Mouse (Mus musculus) liver, postnatal 0 days (tissue): ENCODE measurements around the gene Hikeshi. TPM values are rescaled to one million over a fixed set of nuclear protein-coding genes. Genes with fewer than 3 reads are reported as not detected.
A peak's percentile ranks its signal among the peaks of the same experiment; 100 is the strongest.

ENCODE experiments used
- ATAC-seq: fragments of 200-750 bp; cut with Nextera tagmentation; 2 replicates; pipeline ENCODE4 v1.8.0; 2017; ENCODE audit warnings: mild to moderate bottlenecking, moderate library complexity
- DNase-seq: peaks from one replicate; pipeline ENCODE4 v3.0.0-alpha.2; 2016
- H3K27ac ChIP-seq: fragments of 300-500 bp; sonication (generic); 2 replicates; pipeline ENCODE4 v1.5.1; 2014; ENCODE audit warnings: antibody characterized with exemption, moderate library complexity, mild to moderate bottlenecking, low read depth
- H3K27me3 ChIP-seq: fragments of 300-500 bp; sonication (generic); 2 replicates; pipeline ENCODE4 v1.6.1; 2014; ENCODE audit warnings: low read length, control low read depth, mixed read lengths; ENCODE audit not compliant: insufficient read depth
- H3K36me3 ChIP-seq: fragments of 300-500 bp; sonication (generic); replicated peaks from 2 replicates; pipeline ENCODE4 v1.6.1; 2014; ENCODE audit warnings: mild to moderate bottlenecking, control low read depth, low read length, moderate library complexity, mixed read lengths; ENCODE audit not compliant: insufficient read depth
- H3K4me1 ChIP-seq: fragments of 300-500 bp; sonication (generic); 2 replicates; pipeline ENCODE4 v1.6.1; 2014; ENCODE audit warnings: antibody characterized with exemption, mild to moderate bottlenecking, control low read depth; ENCODE audit not compliant: insufficient read depth
- H3K4me2 ChIP-seq: fragments of 300-500 bp; sonication (generic); 2 replicates; pipeline ENCODE4 v1.6.1; 2014; ENCODE audit warnings: low read depth, mild to moderate bottlenecking, low read length, moderate library complexity, mixed read lengths
- H3K4me3 ChIP-seq: fragments of 300-500 bp; sonication (generic); 2 replicates; pipeline ENCODE4 v1.5.1; 2014; ENCODE audit warnings: low read depth, low read length
- H3K9ac ChIP-seq: fragments of 300-500 bp; sonication (generic); replicated peaks from 2 replicates; pipeline ENCODE4 v1.6.1; 2014; ENCODE audit warnings: mild to moderate bottlenecking, moderate library complexity
- H3K9me3 ChIP-seq: fragments of 300-500 bp; sonication (generic); 2 replicates; pipeline ENCODE4 v1.6.1; 2016; ENCODE audit warnings: mild to moderate bottlenecking, control low read depth, low read length, mixed read lengths
- CTCF ChIP-seq: sonication (generic); IDR thresholded peaks from 2 replicates; pipeline ENCODE4 v1.5.1; 2016; ENCODE audit warnings: antibody characterized with exemption, low read depth
- EP300 ChIP-seq: IDR thresholded peaks from 2 replicates; pipeline ENCODE4 v1.6.1; 2016; ENCODE audit warnings: antibody characterized with exemption, low read depth, mild to moderate bottlenecking
- WGBS: fragments of 180-500 bp; shearing (Covaris S2); extraction: QIAGEN DNeasy Blood & Tissue Kit; methylation state at CpG from one replicate; pipeline ENCODE4 v1.1.7; 2014; ENCODE audit not compliant: insufficient replicate concordance; 5-methylcytosine and 5-hydroxymethylcytosine counted together
- polyA plus RNA-seq: library from polyadenylated mRNA; unstranded; fragments of >200 nt; fragmentation: Nextera tagmentation; extraction: Ambion mirVana; gene quantifications from 2 replicates; pipeline ENCODE4 v1.2.1, GENCODE M21; 2015

Hikeshi gene
- polyA plus RNA-seq, 1 experiment from 2014 or later = 41.3 TPM

- ATAC-seq = peak; percentile 90
Observed at GRCm38 (mm10) chr7:89963135-89963534, 22.1 kb upstream of the Hikeshi start.

GRCm38 (mm10) chr7:89957300-89957699 lies 16.3 kb upstream of the Hikeshi start:
- DNase-seq = no peak
- ATAC-seq = no peak
- 47% methylated on average over 5 of the region's 5 CpGs for WGBS
- no peak overlapping the region for H3K9ac ChIP-seq
- H3K4me1 ChIP-seq = no peaks in the 10 kb centered on the region
- H3K27me3 ChIP-seq = no peaks in the 10 kb centered on the region
- H3K9me3 ChIP-seq = no peaks in the 10 kb centered on the region
- no peak overlapping the region for H3K27ac ChIP-seq
- peaks cover 59% of the 10 kb centered on the region for H3K36me3 ChIP-seq
- no peak overlapping the region for H3K4me2 ChIP-seq
- no peak overlapping the region for H3K4me3 ChIP-seq
- no peak for TF ChIP-seq EP300
- TF ChIP-seq CTCF = no peak

More at GRCm38 (mm10) chr7:89963135-89963534, 22.1 kb upstream of the Hikeshi start:
- DNase-seq = no peak
- H3K36me3 ChIP-seq = peaks cover 57% of the 10 kb centered on the region
- TF ChIP-seq CTCF (no peak), EP300 (peak; percentile 71; the same call in 1 of the 2 replicates)
- H3K4me1 ChIP-seq = no peaks in the 10 kb centered on the region; the same call in 1 of the 2 replicates
- no peaks in the 10 kb centered on the region for H3K27me3 ChIP-seq
- no peak overlapping the region for H3K4me3 ChIP-seq
- no peak overlapping the region for H3K27ac ChIP-seq
- H3K4me2 ChIP-seq = no peak overlapping the region
- H3K9ac ChIP-seq = no peak overlapping the region
- H3K9me3 ChIP-seq = no peaks in the 10 kb centered on the region

- DNase-seq (no peak), ATAC-seq (no peak)
- Histone ChIP-seq H3K27ac (no peak overlapping the region), H3K4me1 (no peaks in the 10 kb centered on the region), H3K4me3 (no peak overlapping the region), H3K4me2 (no peak overlapping the region), H3K36me3 (peaks cover 39% of the 10 kb centered on the region), H3K27me3 (no peaks in the 10 kb centered on the region), H3K9ac (no peak overlapping the region), H3K9me3 (no peaks in the 10 kb centered on the region)
- TF ChIP-seq CTCF (no peak), EP300 (no peak)
- 79% methylated on average over 5 of the region's 5 CpGs for WGBS
Observed at GRCm38 (mm10) chr7:89954261-89954660, 13.3 kb upstream of the Hikeshi start.

- Histone ChIP-seq H3K27me3 (no peaks in the 10 kb centered on the region), H3K4me2 (no peak overlapping the region), H3K9ac (no peak overlapping the region), H3K9me3 (no peaks in the 10 kb centered on the region), H3K4me3 (no peak overlapping the region), H3K27ac (no peak overlapping the region), H3K36me3 (peaks cover 7% of the 10 kb centered on the region), H3K4me1 (no peaks in the 10 kb centered on the region)
- DNase-seq = no peak
- 41% methylated on average over 4 of the region's 4 CpGs for WGBS
- no peak for ATAC-seq
- no peak for TF ChIP-seq EP300
- no peak for TF ChIP-seq CTCF
Observed at GRCm38 (mm10) chr7:89949403-89949802, 8.4 kb upstream of the Hikeshi start.

- TF ChIP-seq EP300 (no peak), CTCF (no peak)
- no peak overlapping the region for H3K4me3 ChIP-seq
- H3K4me1 ChIP-seq = no peaks in the 10 kb centered on the region
- ATAC-seq (no peak), DNase-seq (no peak)
- no peak overlapping the region for H3K27ac ChIP-seq
- H3K9ac ChIP-seq = no peak overlapping the region
- H3K27me3 ChIP-seq = no peaks in the 10 kb centered on the region
- H3K36me3 ChIP-seq = no peaks in the 10 kb centered on the region
- no peaks in the 10 kb centered on the region for H3K9me3 ChIP-seq
- WGBS = 75% methylated on average over 7 of the region's 7 CpGs
- H3K4me2 ChIP-seq = no peak overlapping the region
Observed at GRCm38 (mm10) chr7:89948026-89948425, 7.0 kb upstream of the Hikeshi start.

GRCm38 (mm10) chr7:89939497-89940353 lies 1.3 kb downstream of the Hikeshi start:
- Histone ChIP-seq H3K36me3 (no peaks in the 10 kb centered on the region; the same call in 1 of the 2 replicates), H3K4me1 (peaks cover 10% of the 10 kb centered on the region), H3K9me3 (no peaks in the 10 kb centered on the region), H3K27ac (no peak overlapping the region), H3K27me3 (no peaks in the 10 kb centered on the region), H3K4me3 (peak overlapping the region; percentile 85), H3K9ac (peak overlapping the region; percentile 74), H3K4me2 (peak overlapping the region; percentile 72)
- DNase-seq = no peak
- TF ChIP-seq EP300 (no peak), CTCF (no peak)
- no peak for ATAC-seq
- WGBS = 50% methylated on average over 15 of the region's 15 CpGs
